Mouse (Mus musculus) frontal cortex, adult (tissue): ENCODE data around the gene Map6.

Experiments used
- ATAC-seq: cut with Nextera tagmentation; 2 replicates; pipeline ENCODE4 v1.9.2; 2017; ENCODE audit warnings: mild to moderate bottlenecking, moderate library complexity, mixed read lengths; ENCODE audit not compliant: low TSS enrichment

Map6 gene

DNA sequence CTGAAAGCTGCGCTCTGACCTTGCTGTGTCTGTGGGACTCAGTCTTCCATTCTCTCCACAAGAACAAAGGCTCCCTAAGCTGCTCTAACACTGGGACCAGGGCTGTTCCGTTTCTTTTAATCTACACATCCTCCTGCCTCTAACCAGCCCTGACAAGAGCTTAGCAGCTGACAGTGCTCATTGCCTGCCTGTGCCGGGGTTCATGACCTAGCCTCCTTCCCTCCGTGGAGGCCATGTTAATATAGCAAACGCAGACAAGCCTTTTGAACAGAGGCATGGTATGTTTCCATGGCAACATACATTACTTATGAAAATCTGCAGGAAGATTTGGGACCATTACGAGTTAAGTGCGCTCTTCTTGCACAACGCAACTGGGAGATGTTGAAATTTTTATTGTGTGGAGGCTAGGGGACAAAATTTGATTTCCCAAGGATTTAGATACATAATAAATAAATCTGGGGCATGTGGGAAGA is 45.5 kb downstream of the Map6 start:
- no peak for ATAC-seq

DNA sequence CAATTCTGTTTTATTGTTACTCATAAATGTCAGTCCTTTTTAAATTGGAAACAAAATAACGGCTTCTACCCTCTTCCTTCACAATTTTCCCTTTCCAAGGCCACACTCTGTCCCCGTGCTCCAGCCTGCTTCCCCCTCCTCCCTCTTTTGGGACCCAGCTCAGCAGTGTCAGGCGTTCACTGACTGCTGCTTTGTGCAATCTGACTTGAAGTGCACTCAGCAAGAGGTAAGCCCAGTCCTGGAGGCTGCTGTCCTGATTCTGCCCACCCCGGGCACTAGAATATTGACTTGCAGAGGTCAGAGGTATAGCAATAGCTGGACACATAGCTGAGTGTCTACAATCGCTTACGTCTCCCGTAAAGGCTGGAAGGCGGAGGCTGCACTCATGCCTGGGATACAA is 46.0 kb downstream of the Map6 start:
- ATAC-seq: no peak

DNA sequence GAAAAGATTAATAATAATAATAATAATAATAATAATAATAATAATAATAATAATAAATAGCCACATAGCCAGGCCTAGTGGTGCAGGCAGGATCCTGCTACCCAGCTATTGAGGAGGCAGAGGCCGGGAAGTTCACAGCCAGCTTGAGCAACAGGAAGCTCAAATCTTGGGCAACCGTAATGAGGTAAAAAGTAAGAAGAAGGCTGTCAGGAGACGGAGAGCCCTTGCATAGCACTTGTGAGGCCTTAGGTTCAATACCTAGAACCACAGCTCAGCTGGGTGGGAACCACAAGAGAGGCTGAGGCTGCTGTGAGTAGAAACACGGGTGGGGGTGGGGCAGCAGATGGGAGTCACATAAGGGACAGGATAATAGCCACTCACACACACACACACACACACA is 47.3 kb downstream of the Map6 start:
- ATAC-seq: no peak

DNA sequence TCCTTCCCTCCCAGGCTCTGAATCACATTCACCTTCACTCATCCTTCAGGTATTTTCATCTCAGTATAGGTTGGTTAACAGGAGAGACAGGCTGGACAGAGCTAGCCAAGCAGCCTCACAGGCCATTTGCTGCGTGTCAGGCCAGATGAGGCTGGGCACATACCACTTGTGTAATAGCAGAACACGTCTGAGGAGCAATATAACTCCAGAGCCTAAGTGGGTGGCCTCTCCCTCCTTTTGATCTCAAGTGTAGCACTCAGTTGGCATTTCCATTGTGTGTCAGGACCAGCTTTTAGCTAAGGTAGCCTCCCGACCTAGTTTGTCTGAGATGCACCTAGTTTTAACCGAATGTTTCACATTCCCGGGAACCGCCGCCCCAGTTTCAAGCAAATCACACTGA is 49.0 kb downstream of the Map6 start:
- ATAC-seq: no peak

DNA sequence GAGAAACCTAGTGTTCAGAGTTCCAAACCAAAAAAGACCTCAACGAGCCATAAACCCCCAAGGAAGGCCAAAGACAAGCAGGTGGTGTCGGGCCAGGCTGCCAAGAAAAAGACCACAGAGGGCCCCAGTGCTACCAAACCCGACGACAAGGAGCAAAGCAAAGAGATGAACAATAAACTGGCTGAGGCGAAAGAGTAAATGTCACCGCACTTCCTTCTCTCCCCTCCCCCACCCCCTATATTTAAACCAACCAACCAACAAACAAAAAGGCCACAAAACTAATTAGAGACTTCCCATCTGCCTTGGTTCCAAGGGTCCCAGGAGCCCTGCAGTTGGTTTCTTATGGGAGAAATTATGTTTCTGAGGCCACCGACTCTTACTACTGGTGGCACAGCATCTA is 50.2 kb downstream of the Map6 start:
- ATAC-seq: no peak

DNA sequence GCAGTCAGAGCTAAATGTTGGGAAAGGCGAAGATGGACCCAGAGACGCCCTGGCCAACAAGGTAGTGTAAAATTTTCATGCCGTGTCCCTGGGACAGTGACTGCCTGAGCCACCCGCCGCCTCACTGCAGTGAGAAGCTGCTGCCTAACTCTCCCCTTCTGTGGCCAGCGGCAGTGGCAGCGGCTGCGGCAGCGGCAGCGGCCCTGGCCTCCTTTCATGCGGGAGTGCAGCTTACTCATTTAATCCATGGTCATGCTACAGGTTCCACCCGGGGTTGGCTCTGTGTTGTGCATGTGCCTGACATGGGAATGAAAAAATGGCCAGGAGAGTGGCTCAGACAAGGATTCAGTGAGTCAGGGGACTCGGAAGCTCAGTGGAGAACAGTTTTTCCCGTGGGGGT is 53.3 kb downstream of the Map6 start:
- no peak for ATAC-seq

DNA sequence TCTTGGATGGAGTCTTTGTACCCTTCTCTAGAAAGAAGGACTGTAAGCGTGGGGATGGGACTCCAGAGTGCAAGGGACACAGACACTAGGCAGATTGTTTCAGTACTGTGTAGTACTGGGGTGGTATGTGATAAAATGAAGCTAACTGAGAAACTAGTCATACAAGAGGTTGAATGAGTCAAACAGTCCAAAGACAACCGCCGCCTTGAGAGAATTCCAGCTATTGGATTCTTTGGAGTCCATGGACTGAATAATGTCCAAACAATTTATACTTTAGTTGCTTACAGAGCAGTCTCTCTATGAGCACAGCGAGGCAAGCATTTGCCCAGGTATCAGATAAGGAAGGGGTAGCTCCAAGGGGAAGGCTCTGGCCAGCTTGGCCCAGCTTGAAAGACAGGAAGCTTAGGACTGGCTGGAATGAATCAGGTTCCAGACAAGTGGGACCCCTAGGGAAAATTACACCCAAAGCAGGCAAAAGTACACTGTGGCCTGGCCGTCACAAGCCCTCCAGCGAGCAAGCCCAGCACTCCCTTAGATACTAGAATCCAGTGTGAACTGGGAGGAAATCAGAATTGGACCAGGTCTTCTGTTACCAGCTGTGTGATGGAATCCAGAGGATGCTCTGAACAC is 55.6 kb downstream of the Map6 start:
- no peak for ATAC-seq

DNA sequence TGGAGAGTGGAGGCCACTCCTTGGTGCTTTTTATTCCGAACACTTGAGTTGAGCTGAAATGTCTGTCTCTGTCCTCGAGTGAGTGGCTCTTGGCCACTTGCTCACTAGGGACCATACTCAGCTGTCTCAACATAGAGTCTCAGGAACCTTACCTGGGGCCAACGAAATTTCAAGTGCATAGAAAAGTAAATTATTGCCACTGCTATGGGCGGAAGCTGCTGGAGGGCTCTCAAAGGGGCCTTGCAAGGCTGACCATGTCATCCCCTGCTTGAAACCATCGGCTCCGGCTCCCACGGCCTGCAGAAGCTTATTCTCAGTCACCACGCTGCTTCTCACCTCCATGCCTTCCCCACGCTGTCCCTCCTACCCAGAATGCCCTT is 56.1 kb downstream of the Map6 start:
- ATAC-seq: no peak

DNA sequence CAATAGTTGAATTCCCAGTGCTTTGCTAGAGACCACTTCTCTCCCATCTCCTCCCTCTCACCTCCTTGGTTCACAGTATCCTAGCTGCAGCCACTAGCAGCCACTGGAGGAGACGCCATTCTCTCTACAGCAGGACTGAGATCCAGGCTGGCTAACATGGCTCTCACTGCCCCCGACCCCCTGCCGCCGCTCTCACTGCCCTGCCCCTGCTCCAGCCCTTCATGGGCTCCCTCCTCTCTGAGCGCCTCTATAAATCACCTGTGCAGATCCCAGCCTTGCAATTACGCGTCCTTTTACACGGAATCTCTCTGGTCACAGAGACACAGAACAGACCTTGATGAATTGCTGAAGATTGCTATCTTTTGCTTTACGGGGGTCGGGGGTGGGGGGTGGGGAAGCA is 57.6 kb downstream of the Map6 start:
- ATAC-seq: no peak

DNA sequence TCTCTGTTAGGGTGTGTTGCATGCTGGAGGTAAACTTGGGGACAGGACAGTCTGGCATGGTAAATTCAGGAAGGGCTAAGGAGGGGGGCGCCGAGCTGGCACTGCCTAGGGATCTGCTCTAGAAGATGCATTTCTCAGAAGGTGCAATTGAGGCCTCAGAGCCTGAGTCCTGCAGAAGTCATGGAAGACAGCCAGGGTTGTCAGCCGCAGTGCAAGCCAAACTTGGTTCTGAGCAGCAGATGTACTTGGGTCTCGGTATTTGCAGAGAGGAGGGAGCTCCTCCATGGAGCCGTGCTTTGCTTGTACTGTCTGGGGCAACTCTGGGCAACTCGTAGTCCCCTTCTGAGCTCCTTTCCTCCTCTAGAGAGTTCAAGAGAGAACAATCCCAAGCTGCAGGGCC is 58.9 kb downstream of the Map6 start:
- ATAC-seq: 0 out of 2 replicates have a peak, but pooled peaks have one; percentile 21

DNA sequence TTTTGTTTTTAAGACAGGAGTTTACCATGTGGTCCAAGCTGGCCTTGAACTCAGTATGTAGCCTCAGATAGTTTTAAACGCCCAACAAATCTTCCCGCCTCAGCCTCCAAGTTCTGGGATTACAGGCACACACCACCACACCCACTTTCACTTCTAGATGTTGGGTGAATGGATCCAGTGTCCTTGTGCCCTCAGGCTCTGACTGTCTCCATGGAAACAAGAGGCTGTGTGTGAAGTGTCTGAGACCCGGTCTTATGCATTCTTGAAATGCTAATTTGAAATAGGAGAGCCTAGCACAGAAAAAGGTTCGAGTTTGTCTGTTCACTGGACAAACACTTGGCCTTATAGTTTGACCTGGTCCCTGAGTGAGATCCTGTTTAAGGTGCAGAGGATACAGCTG is 61.6 kb downstream of the Map6 start:
- ATAC-seq: no peak

DNA sequence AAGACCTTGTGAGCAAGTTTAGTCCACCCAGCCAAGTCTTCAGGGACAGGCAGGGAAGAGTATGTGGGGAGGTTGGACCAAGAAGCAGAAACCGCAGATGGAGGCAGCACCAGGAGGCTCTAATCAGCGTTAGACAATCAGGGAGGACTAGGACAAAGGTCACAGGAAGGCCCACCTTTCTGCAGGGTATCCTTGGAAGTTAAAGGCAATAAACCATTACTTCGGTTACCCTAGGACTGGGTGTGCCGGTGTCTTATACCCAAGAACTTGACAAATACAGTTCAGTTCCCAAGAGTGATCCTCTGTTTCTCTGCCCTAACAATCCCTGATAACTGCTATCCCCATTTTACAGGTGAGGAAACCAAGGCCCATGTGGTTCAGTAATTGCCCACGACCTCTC is 62.8 kb downstream of the Map6 start:
- ATAC-seq: no peak

DNA sequence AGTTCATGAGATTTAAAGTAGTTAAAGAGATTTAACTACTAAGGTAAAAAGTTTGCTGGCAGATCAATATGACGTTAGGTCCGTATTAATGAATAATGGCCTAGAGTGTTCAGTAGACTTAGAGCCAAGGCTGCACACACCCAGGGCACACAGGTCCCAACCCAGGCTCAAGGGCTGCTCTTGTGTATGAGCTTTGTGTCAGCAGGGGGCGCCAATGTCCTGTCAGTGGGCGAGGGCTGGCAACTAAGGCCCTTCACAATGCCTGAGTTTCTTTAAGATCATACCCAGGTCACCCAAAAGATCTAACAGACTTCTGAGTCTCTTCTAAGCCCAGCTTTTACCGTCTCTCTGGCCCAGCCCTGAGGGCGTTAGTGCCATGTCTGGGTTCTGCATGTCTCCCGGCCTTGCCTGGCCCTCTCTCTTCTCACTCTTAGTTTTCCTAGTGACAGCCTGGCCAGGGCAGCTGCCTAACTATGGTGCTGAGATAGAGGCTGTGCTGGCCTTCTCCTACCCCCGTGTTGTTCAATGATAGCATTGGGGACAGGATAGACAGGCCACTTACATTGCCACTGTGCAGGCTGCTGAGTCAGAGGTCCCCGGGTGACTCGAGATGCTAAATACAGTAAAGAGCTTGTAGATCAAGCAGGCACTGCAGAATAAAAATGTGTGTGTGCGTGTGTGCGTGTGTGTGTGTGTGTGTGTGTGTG is 65.7 kb downstream of the Map6 start:
- ATAC-seq: peak; percentile 66; the same call in 1 of the 2 replicates

DNA sequence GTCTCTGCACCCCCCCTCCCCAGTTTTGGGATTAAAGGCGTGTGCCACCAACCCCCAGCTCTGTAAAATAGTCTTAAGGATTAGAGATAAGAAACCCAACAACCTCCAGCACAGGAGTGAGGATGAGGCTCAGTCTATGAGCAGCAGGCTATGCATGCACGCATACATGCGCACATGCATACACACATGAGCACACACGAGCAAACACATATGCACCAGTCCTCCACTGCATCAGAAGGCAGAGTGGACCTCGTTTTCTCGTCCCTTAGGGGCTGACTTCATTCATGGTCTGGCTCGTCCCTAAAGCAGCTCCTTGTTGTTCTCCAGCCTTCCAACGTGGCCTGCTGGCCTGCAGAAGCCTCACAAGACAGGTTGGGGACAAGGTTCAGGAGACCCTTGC is 73.5 kb downstream of the Map6 start:
- no peak for ATAC-seq

DNA sequence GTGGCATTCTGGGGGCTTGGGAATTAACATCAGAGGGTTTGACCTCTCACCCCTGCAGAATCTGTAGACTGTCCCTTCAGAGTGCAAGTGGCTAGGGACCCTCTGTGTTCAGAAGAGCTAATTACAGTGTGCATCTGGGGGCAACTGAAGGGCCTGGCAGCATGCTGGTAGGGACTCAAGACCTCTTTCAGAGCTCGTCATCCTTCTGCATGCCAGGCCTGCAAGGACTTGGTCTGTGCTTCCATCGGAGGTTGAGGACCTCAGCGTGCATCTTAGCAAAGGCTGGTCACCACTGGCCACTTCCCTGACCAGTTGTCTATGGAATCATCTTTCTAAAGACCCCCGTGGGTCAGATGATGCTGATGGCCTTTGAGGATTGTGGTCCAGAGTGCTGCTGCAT is 76.3 kb downstream of the Map6 start:
- ATAC-seq: no peak

DNA sequence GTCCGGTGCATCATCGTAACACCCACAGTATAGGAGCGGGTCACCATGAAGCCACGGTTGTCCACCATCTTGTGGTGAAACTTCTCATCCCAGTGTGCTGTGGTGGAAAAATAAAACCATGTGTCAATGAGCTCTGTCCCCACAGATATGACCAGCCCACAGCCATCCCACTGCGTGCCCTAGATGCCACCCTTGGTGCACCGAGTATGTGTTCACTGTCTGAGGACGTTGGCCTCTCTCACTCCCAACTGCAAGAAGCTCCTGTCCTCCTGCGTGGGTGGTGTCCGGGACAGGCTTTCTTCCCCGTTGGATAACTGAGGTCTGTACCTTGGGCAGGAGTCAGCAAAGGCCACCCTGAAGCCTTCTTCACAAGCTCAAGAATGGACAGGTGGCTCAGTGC is 80.0 kb downstream of the Map6 start:
- ATAC-seq: no peak

DNA sequence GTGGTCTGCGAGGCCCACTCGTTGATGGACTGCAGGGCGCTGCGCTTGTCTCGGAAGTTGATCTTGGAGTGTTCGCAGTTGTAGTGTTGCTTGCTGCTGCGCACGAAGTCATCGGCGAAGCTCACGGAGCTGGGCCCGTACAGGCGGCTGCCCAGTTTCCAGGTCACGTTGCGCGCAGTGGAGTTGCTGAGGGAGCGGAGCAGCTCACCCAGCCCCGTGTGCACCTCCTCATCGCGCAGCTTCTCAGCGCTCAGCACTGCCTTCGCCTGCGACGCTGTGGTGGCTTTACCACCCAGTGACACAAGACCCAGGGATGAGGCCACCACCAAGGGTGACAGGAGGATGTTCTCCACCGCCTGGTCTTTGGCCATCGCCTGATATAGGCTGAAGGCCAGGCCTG is 81.6 kb downstream of the Map6 start:
- ATAC-seq: no peak

DNA sequence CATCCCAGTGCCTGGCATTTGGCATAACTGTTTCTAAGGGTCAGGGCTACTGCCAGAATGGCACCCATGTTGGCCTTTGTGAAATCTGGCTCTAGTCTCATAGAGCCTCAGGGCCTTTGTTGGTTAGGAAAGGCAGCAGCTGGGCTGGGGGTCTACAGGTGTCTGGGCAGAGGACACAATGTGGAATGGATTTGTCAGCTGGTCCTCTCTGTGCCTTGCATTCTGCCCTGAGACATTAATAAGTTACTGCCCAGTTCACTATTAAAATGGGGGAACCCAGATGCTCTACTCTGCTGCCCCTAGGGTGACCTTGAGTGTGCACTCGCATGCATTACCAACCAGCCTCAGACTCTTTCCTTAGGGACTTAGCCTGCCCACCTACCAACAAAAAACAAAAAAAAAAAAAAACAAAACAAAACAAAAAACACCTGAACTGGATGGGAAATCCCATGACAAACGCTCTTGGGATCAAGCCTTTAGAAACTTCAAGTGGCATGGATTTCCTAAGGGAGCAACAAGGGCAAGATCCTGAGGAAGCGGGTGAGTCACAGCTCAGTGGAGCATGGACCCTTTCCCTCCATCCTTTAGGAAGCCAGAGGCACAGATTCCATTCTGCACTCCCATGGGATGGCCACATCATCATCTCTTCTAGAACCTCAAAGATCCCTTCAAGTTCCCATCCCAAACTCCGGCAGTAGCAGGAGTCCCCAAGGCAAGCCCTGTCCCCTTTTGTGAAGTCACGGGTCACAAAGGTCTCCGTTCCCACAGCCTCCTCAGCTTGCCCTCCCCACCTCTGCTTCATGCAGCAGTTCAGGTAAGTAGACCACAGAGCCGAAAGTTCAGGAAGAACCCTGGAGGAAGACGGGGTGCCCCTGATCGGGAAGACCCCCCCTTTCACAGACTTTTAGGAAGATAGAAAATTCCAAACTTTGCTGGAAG is 82.8 kb downstream of the Map6 start:
- no peak for ATAC-seq

DNA sequence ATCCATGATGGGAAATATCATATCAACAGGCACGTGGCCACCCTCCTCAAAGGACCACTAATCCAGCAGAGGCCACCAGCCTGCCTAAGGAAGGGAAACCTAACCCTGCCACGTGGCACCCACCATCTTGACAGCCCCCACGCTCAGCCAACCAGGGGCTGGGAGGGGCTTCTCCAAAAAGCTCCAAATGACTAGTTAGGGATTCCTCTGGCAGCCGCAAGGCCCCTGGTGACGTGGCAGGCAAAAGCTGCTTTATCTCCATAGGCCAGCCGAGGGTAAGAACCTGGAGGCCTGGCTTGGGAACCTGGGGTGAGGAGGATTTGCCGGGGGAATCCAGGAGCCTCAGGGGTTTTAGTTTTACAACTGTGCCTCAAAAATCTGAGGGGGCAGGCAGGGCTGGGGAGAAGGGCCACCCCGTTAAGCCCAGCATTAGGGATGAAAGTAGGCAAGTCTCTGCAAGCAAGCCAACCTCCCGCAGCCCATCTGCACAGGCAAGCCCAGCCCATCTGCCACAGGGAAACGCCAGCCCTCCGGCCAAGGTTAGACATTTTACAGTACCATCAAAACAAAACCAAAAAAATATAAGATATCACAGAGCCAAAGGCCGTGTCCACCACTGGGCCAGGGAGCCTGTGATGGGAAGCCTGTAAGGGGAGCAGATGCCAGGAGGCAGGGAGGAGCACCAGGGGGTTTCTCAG is 84.0 kb downstream of the Map6 start:
- ATAC-seq: no peak

DNA sequence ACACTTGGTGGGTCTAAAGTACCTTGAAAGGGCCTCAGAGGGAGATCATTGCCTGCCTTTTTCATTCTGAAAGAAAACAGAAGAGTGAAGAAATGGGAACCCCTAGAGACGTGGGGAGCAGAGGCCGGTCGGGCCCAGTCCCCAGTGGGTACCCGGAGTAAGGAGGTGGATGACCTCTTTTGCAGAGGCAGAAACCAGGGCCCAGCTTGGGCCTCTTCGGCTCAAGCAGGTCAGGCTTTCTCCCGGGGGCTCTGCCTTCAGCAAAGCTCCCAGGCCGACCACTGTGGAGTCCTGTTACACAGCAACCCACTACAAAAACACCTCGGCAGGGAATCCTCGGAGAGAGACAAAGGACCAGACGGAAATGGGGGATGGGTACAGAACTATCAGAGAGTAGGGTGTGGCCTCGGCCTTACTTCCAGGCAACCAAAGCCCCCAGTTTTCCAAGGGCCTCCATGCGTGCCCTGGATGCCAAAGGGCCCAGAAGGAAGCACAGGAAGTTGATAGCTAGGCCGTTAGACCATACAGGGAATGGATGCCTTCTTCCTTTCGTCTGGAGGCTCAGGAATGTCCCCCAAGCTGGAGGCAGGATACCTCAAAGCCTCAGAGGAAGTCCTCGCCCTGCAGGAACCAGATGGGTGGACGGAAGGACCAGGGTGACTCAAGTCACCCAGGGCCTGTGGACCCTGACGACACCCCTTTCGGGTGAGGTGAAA is 84.7 kb downstream of the Map6 start:
- ATAC-seq: no peak
